Mouse (Mus musculus) ES-Bruce4 (cell line): ENCODE measurements at regions not wholly inside any gene's neighbourhood (a gene's known extent, or its start where the extent isn't known, plus 50 kb on each side); places are given as distances from the start of the nearest gene placed in this dataset.

Source experiments
- H3K27ac ChIP-seq: 2 replicates; pipeline ENCODE4 v1.5.1; 2012; ENCODE audit warnings: low read length, inconsistent platforms; ENCODE audit not compliant: insufficient read depth
- H3K27me3 ChIP-seq: 2 replicates; pipeline ENCODE4 v1.6.1; 2012; ENCODE audit warnings: mild to moderate bottlenecking, low read length, inconsistent platforms; ENCODE audit not compliant: control insufficient read depth, poor library complexity, insufficient read depth, severe bottlenecking
- H3K36me3 ChIP-seq: 2 replicates; pipeline ENCODE4 v1.6.1; 2012; ENCODE audit warnings: inconsistent platforms, mild to moderate bottlenecking, low read length, moderate library complexity; ENCODE audit not compliant: control insufficient read depth, poor library complexity, insufficient read depth, severe bottlenecking
- H3K4me1 ChIP-seq: one replicate; pipeline ENCODE4 v1.8.1; 2011; ENCODE audit warnings: low read length; ENCODE audit not compliant: control insufficient read depth, insufficient read depth
- H3K4me3 ChIP-seq: 2 replicates; pipeline ENCODE4 v1.5.1; 2011; ENCODE audit warnings: low read depth, mild to moderate bottlenecking, low read length
- H3K9ac ChIP-seq: 2 replicates; pipeline ENCODE4 v1.6.1; 2012; ENCODE audit warnings: low read depth, mild to moderate bottlenecking, inconsistent platforms; ENCODE audit not compliant: poor library complexity, severe bottlenecking
- H3K9me3 ChIP-seq: replicated peaks from 2 replicates; pipeline ENCODE4 v1.6.1; 2012; ENCODE audit warnings: mild to moderate bottlenecking, low read length, inconsistent platforms; ENCODE audit not compliant: control insufficient read depth, poor library complexity, insufficient read depth, severe bottlenecking
- CTCF ChIP-seq: IDR thresholded peaks from one replicate; pipeline ENCODE4 v1.8.1; 2011; ENCODE audit warnings: low read depth, low read length
- EP300 ChIP-seq: IDR thresholded peaks from 2 replicates; pipeline ENCODE4 v1.6.1; 2011; ENCODE audit warnings: low read depth, low read length; ENCODE audit not compliant: insufficient read depth
- POLR2A ChIP-seq: IDR thresholded peaks from one replicate; pipeline ENCODE4 v1.8.1; 2011; ENCODE audit warnings: low read length; ENCODE audit not compliant: insufficient read depth

DNA sequence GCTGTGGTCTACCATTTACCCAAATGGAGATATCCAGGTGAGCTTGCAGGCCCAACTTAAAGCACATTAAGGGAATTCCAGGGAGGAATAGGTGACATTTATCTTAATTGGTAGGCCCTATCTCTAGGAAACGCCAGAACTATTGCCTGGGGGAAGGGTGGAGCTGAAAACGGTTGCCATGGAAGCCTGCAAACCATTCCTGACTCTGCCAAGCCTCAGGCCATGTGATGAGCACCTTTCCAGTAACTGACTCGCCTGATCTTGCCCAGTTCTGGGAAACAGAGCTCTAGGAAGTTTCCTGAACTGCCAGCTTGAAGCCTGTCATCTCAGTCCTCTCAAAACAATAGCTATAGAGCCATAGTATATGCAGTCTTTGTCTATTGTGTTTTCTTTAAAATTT is 297.0 kb downstream of the Slitrk5 start:
- TF ChIP-seq CTCF (no peak), EP300 (peak; percentile 66; the same call in 1 of the 2 replicates)
- no peaks in the 10 kb centered on the region for H3K27me3 ChIP-seq
- H3K36me3 ChIP-seq, result no peaks in the 10 kb centered on the region
- H3K9me3 ChIP-seq, result no peaks in the 10 kb centered on the region
- no peak overlapping the region for H3K9ac ChIP-seq
- H3K4me1 ChIP-seq, result no peaks in the 10 kb centered on the region
- H3K27ac ChIP-seq, result no peak overlapping the region
- no peak overlapping the region for H3K4me3 ChIP-seq

DNA sequence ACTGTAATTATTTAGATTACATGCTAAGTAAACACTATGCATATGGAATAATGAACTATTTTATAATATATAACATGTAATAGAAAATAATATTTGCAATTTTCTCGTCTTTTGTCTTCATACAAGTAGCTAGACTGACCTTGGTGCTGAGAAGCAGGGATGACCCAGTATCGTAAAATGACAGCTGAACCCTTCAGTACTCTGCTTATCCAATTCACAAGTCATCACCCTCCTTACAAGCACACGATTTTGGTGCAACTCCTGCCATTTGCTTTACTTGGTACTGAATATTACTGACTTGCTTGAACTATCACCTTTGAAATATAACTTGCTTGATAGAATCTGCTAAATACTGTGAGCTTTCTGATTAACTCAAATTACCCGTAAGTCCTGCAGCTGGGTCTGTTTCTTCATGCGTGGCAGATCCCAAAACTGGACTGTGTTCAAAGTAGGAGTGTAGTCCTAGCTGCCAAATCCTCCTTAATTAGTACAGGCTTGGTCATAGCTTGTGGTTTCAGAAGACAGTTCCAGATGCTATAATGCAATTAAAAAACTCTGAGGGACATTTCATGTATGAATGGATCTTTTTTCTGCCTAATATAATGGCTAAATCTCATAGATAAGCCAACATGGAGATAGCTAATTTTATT is 321.0 kb downstream of the Slitrk5 start:
- H3K9me3 ChIP-seq, result no peaks in the 10 kb centered on the region
- H3K27me3 ChIP-seq, result no peaks in the 10 kb centered on the region
- TF ChIP-seq EP300 (no peak), POLR2A (no peak), CTCF (no peak)
- no peaks in the 10 kb centered on the region for H3K36me3 ChIP-seq
- H3K4me1 ChIP-seq, result no peaks in the 10 kb centered on the region
- no peak overlapping the region for H3K9ac ChIP-seq
- no peak overlapping the region for H3K27ac ChIP-seq
- no peak overlapping the region for H3K4me3 ChIP-seq

DNA sequence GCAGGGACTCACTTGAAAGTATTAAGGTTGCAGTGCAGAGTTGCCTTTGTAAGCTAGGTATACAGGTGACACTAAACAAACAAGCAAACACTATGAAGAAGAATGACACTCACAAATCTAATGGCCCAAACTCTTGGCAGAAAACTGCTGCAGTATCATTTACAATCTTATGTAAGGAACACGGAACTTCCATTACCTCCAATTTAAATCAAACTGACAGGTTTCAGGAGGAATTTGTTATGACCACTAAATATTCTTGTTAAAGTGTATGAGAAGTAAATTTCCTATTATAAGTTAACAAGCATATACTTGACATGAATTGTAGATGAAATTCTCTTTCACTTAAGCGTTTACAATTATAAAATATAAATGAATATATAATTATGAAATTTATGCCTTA is 327.2 kb downstream of the Slitrk5 start:
- H3K4me3 ChIP-seq, result no peak overlapping the region
- no peak overlapping the region for H3K27ac ChIP-seq
- no peak overlapping the region for H3K9ac ChIP-seq
- H3K9me3 ChIP-seq, result no peaks in the 10 kb centered on the region
- no peaks in the 10 kb centered on the region for H3K27me3 ChIP-seq
- no peak for TF ChIP-seq POLR2A
- no peak for TF ChIP-seq CTCF
- no peak for TF ChIP-seq EP300
- no peaks in the 10 kb centered on the region for H3K4me1 ChIP-seq
- no peaks in the 10 kb centered on the region for H3K36me3 ChIP-seq

DNA sequence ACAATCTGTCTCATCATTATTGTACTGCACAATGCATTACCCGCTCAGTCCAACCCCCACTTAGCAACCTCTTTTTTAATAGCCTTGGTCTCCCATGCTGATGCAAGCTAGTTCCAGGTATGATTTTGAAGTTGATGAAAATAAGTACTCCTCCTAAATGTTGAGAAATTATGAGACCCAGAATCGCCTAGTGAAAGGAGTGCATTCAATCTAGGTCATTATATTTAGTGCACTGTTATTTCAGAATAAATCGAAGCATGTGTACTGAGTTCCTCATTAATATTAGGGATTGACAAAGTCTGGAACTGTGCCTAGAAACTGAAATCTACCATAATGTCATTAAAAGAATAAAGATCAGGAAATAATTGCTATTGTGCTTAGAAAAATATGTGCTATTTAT is 328.0 kb downstream of the Slitrk5 start:
- H3K27me3 ChIP-seq, result no peaks in the 10 kb centered on the region
- H3K27ac ChIP-seq, result no peak overlapping the region
- TF ChIP-seq CTCF, result no peak
- no peak for TF ChIP-seq POLR2A
- no peak for TF ChIP-seq EP300
- H3K4me1 ChIP-seq, result no peaks in the 10 kb centered on the region
- H3K9ac ChIP-seq, result no peak overlapping the region
- H3K36me3 ChIP-seq, result no peaks in the 10 kb centered on the region
- no peak overlapping the region for H3K4me3 ChIP-seq
- no peaks in the 10 kb centered on the region for H3K9me3 ChIP-seq

DNA sequence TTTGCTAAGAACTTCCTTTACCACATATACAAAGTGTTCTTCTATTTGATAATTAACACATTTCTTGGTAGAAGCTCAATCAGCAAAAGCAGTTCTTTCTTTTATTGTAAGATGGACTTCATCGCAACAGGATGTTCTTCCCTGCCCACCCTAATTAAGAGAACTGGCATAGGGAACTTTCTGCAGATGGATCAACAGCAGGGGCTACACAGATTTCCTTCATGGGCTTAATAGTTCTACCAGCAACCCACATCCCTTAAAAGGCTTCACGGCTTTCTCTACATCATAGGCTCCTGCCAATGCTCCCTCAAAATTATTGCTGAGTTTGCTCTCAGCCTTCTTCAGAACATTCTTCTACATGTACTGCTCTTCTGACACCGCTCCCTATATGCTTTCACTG is 333.8 kb downstream of the Slitrk5 start:
- Histone ChIP-seq H3K4me3 (no peak overlapping the region), H3K4me1 (no peaks in the 10 kb centered on the region)

DNA sequence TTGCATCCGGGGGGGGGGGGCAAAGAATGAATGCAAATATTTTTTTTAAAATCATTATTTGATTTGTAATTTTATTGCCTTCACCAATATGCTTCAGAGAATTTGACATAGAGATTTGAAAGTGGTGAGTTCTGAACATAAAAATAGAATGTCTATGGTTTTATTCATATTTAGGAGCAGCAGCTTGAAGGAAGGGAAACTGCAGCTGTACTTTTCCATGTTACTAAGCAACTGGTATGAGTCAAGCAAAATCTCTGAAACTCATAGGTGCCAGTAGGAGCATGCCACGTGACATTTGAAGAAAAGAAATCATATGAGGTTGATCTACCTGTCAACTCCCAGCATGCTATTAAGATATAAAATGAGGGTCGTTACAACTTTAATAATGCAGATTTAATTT is 354.4 kb downstream of the Slitrk5 start:
- no peaks in the 10 kb centered on the region for H3K4me1 ChIP-seq
- no peaks in the 10 kb centered on the region for H3K36me3 ChIP-seq
- no peaks in the 10 kb centered on the region for H3K27me3 ChIP-seq
- H3K4me3 ChIP-seq, result no peak overlapping the region
- H3K27ac ChIP-seq, result no peak overlapping the region
- H3K9ac ChIP-seq, result no peak overlapping the region
- TF ChIP-seq POLR2A, result no peak
- TF ChIP-seq CTCF, result no peak
- TF ChIP-seq EP300, result no peak
- no peaks in the 10 kb centered on the region for H3K9me3 ChIP-seq

More for the DNA sequence above, 333.8 kb downstream of the Slitrk5 start:
- Histone ChIP-seq H3K9ac (no peak overlapping the region), H3K27me3 (no peaks in the 10 kb centered on the region), H3K27ac (no peak overlapping the region), H3K9me3 (no peaks in the 10 kb centered on the region), H3K36me3 (no peaks in the 10 kb centered on the region)
- TF ChIP-seq EP300 (no peak), CTCF (no peak), POLR2A (no peak)
